Mouse (Mus musculus) kidney, adult 2 months (tissue): Measurements from ENCODE around the gene Selenoi. TPM values are rescaled to one million over a fixed set of nuclear protein-coding genes. Genes with fewer than 3 reads are reported as not detected.
A peak's percentile ranks its signal among the peaks of the same experiment; 100 is the strongest.

Source experiments
- DNase-seq: peaks from one replicate; pipeline ENCODE4 v3.0.0; 2021
- H3K27ac ChIP-seq: fragments of 200-500 bp; 2 replicates; pipeline ENCODE4 v1.5.1; 2012; ENCODE audit warnings: low read depth, low read length, control low read depth, inconsistent platforms; ENCODE audit not compliant: insufficient read depth
- H3K27me3 ChIP-seq: fragments of 200-500 bp; replicated peaks from 2 replicates; pipeline ENCODE4 v1.6.1; 2012; ENCODE audit warnings: mild to moderate bottlenecking, moderate library complexity, low read length, inconsistent platforms; ENCODE audit not compliant: control insufficient read depth, insufficient read depth
- H3K36me3 ChIP-seq: fragments of 200-500 bp; 2 replicates; pipeline ENCODE4 v1.6.1; 2012; ENCODE audit warnings: mild to moderate bottlenecking, moderate library complexity, low read length, inconsistent platforms; ENCODE audit not compliant: control insufficient read depth, insufficient read depth
- H3K4me1 ChIP-seq: fragments of 200-500 bp; 2 replicates; pipeline ENCODE4 v1.6.1; 2011; ENCODE audit warnings: low read length; ENCODE audit not compliant: control insufficient read depth, insufficient read depth
- H3K4me3 ChIP-seq: fragments of 200-500 bp; 2 replicates; pipeline ENCODE4 v1.5.1; 2011; ENCODE audit warnings: mild to moderate bottlenecking, low read depth, low read length, control low read depth; ENCODE audit not compliant: insufficient read depth
- CTCF ChIP-seq: fragments of 200-500 bp; conservative IDR thresholded peaks from 2 replicates; pipeline ENCODE4 v1.5.1; 2011; ENCODE audit warnings: low read depth, mild to moderate bottlenecking, control low read depth, low read length, moderate library complexity, mixed read lengths; ENCODE audit not compliant: insufficient read depth, insufficient read length
- POLR2A ChIP-seq: fragments of 200-500 bp; IDR thresholded peaks from one replicate; pipeline ENCODE4 v1.6.1; 2011; ENCODE audit warnings: low read depth, low read length, control low read depth
- WGBS: fragments of 180-500 bp; shearing (Covaris S2); methylation state at CpG from one replicate; pipeline ENCODE4 v1.1.7; 2018; 5-methylcytosine and 5-hydroxymethylcytosine counted together
- polyA plus RNA-seq: library from polyadenylated mRNA; depleted of rRNA; stranded (reverse); fragments of >200 nt; gene quantifications from 2 replicates; pipeline ENCODE4 v1.2.3, GENCODE M21; 2012

Selenoi gene
- polyA plus RNA-seq, 1 experiment: 20.0 TPM

DNA sequence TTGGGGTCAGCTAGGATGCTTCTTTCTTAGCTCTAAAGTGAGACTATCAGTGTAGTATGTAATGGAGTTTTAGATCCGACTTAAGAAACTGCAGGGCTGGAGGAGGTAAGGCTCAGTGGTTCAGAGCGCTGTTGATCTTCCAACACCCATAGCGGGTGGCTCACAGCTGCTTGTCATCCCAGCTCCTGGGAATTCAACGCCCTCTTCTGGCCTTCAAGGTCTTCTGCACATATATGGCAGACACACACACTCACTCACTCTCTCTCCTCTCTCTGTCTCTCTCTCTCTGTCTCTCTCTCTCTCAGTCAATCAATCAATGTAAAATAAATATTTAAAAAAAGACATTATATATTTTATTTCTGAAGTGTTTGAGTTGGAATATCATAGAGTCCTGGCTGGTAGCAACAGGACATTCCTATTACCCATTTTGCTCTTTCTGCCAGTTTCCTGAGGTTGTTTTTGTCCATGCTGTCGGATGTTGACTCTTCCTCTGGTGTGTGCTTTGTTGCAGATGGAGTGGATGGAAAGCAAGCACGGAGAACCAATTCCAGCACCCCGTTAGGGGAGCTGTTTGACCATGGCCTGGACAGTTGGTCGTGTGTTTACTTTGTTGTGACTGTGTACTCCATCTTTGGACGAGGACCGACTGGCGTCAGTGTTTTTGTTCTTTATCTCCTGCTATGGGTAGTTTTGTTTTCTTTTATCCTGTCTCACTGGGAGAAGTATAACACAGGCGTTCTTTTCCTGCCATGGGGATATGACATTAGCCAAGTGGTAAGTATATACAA lies 23.4 kb downstream of the Selenoi start:
- H3K27ac ChIP-seq: no peak overlapping the region
- TF ChIP-seq CTCF (peak; percentile 19; the same call in 1 of the 2 replicates), POLR2A (no peak)
- no peaks in the 10 kb centered on the region for H3K4me1 ChIP-seq
- H3K27me3 ChIP-seq: no peaks in the 10 kb centered on the region
- H3K4me3 ChIP-seq: no peak overlapping the region
- DNase-seq: no peak
- 94% methylated on average over 12 of the region's 12 CpGs for WGBS
- H3K36me3 ChIP-seq: peaks cover 2% of the 10 kb centered on the region; the same call in 1 of the 2 replicates

GRCm38 (mm10) chr5:30258776-30259175 lies 26.4 kb downstream of the Selenoi start:
- no peaks in the 10 kb centered on the region for H3K27me3 ChIP-seq
- WGBS: 94% methylated on average over 7 of the region's 7 CpGs
- H3K4me3 ChIP-seq: no peak overlapping the region
- peaks cover 2% of the 10 kb centered on the region; the same call in 1 of the 2 replicates for H3K36me3 ChIP-seq
- no peak for TF ChIP-seq POLR2A
- no peak for TF ChIP-seq CTCF
- no peaks in the 10 kb centered on the region for H3K4me1 ChIP-seq
- no peak overlapping the region for H3K27ac ChIP-seq
- no peak for DNase-seq

DNA sequence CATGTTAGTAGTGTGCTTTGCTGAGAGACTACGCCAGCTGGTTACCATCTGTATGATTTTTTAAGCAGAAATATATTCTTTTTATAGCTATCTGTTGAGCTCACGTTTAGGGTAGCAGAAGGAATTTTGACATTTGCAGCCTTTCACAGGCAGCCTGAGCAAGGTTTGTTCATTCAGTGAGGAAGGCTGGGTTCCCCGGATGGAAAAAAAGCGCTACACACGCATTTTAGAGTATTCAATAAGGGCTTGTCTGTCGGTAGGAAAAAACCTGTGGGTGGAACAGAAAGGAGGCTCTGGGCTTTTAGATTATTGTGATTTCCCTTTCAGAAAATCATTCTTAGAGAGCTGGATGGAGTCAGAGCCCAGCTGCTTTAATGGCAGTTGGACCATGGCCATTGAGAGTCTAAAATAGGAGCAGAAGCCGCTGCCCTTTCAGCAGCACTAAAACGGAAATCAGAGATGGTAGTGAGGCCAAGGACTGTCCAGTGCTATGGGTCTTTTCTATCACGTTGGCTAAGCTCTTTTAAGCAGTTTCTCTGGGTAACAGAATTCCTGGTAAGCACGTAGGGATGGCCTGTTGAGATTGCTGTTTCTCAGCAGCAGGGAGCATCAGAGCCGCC lies 38.3 kb downstream of the Selenoi start:
- H3K27ac ChIP-seq: no peak overlapping the region
- WGBS: 71% methylated on average over 11 of the region's 11 CpGs
- H3K4me3 ChIP-seq: no peak overlapping the region
- H3K36me3 ChIP-seq: peaks cover 2% of the 10 kb centered on the region; the same call in 1 of the 2 replicates
- DNase-seq: peak; percentile 25
- TF ChIP-seq CTCF (no peak), POLR2A (no peak)
- no peaks in the 10 kb centered on the region for H3K27me3 ChIP-seq
- no peaks in the 10 kb centered on the region for H3K4me1 ChIP-seq

- DNase-seq: peak; percentile 39
Measured at GRCm38 (mm10) chr5:30271599-30272281, 39.4 kb downstream of the Selenoi start.

DNA sequence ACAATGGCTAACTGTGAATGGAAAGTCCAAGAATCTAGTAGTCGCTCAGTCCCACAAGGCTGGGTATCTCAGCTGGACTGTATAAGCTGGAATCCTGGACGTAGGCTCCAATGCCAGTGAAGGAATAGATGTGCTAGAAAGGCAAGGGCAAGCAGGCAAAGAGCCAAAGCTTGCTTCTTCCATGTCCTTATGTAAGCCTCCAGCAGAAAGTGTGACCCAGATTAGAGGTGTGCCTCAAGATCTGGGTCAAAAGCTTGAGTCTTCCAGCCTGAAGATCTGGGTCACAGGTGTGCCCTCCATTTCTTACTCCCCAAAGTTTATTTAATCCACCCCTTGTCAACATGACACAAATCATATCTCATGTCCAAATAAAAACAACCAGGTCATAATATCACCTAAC lies 44.0 kb downstream of the Selenoi start:
- no peak overlapping the region for H3K4me3 ChIP-seq
- no peak for DNase-seq
- no peaks in the 10 kb centered on the region; the same call in none of the 2 replicates for H3K27me3 ChIP-seq
- no peak for TF ChIP-seq POLR2A
- TF ChIP-seq CTCF: no peak
- H3K27ac ChIP-seq: no peak overlapping the region
- H3K4me1 ChIP-seq: no peaks in the 10 kb centered on the region
- no peaks in the 10 kb centered on the region for H3K36me3 ChIP-seq
- WGBS: 86% methylated on average over 2 of the region's 2 CpGs

More at GRCm38 (mm10) chr5:30271599-30272281, 39.4 kb downstream of the Selenoi start:
- no peaks in the 10 kb centered on the region for H3K27me3 ChIP-seq
- H3K27ac ChIP-seq: no peak overlapping the region
- no peak overlapping the region for H3K4me3 ChIP-seq
- 75% methylated on average over 11 of the region's 11 CpGs for WGBS
- no peaks in the 10 kb centered on the region for H3K4me1 ChIP-seq
- H3K36me3 ChIP-seq: no peaks in the 10 kb centered on the region
- TF ChIP-seq CTCF (no peak), POLR2A (no peak)

DNA sequence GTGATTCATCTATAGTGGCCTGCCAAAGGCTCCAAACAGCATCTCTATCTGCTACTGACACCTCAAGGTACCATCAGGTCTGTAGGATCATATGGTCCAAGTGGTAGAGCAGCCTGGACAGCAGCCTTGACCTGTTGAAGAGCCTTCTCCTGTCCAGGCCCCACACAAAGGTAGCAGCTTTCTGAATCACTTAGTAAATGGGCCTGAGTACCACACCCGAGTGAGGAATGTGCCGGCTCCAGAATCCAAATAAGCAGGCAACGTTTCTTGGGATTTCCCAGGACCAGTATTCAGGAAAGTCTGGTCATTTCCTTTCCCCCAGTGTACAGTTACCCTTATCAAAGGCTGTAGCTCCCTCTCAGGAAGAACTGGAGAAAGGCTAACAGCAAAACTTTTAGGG lies 46.6 kb downstream of the Selenoi start:
- Histone ChIP-seq H3K27me3 (no peaks in the 10 kb centered on the region; the same call in none of the 2 replicates), H3K4me1 (no peaks in the 10 kb centered on the region), H3K27ac (no peak overlapping the region), H3K4me3 (no peak overlapping the region), H3K36me3 (no peaks in the 10 kb centered on the region)
- TF ChIP-seq POLR2A (no peak), CTCF (no peak)
- 63% methylated on average over 3 of the region's 3 CpGs for WGBS
- no peak for DNase-seq
